Mouse (Mus musculus): ENCODE measurements at regions not wholly inside any gene's neighbourhood (a gene's known extent, or its start where the extent isn't known, plus 50 kb on each side); places are given as distances from the start of the nearest gene placed in this dataset.

- Histone ChIP-seq H3K9ac (no peak overlapping the region), H3K27ac (no peak overlapping the region), H3K9me3 (no peaks in the 10 kb centered on the region), H3K36me3 (no peaks in the 10 kb centered on the region), H3K4me1 (no peaks in the 10 kb centered on the region), H3K27me3 (no peaks in the 10 kb centered on the region), H3K4me2 (no peak overlapping the region), H3K4me3 (no peak overlapping the region)
- no peak for ATAC-seq (ENCODE audit: insufficient number of reproducible peaks, low FRiP score, low TSS enrichment, low read depth)
- WGBS = 75% methylated on average over 8 of the region's 8 CpGs
Observed at GRCm38 (mm10) chr6:16064691-16065090, 344.2 kb downstream of the Mdfic start.

GRCm38 (mm10) chr6:16065121-16065520 is 344.7 kb downstream of the Mdfic start:
- no peak overlapping the region for H3K9ac ChIP-seq
- no peaks in the 10 kb centered on the region for H3K27me3 ChIP-seq
- no peaks in the 10 kb centered on the region for H3K36me3 ChIP-seq
- no peaks in the 10 kb centered on the region for H3K4me1 ChIP-seq
- no peak overlapping the region for H3K4me3 ChIP-seq
- 73% methylated on average over 5 of the region's 5 CpGs for WGBS
- H3K4me2 ChIP-seq = no peak overlapping the region
- H3K9me3 ChIP-seq = no peaks in the 10 kb centered on the region
- ATAC-seq (ENCODE audit: insufficient number of reproducible peaks, low FRiP score, low TSS enrichment, low read depth) = no peak
- H3K27ac ChIP-seq = no peak overlapping the region

- ATAC-seq (ENCODE audit: insufficient number of reproducible peaks, low FRiP score, low TSS enrichment, low read depth) = no peak
- Histone ChIP-seq H3K4me1 (peaks cover 4% of the 10 kb centered on the region; the same call in 1 of the 2 replicates), H3K9ac (no peak overlapping the region), H3K36me3 (no peaks in the 10 kb centered on the region), H3K27me3 (no peaks in the 10 kb centered on the region), H3K27ac (no peak overlapping the region), H3K4me3 (no peak overlapping the region), H3K9me3 (no peaks in the 10 kb centered on the region), H3K4me2 (no peak overlapping the region)
- 88% methylated on average over 2 of the region's 2 CpGs for WGBS
Observed at GRCm38 (mm10) chr6:16076266-16076665, 355.8 kb downstream of the Mdfic start.

- no peak for ATAC-seq (ENCODE audit: insufficient number of reproducible peaks, low FRiP score, low TSS enrichment, low read depth)
- 33% methylated on average over 4 of the region's 4 CpGs for WGBS
- no peak overlapping the region for H3K27ac ChIP-seq
Observed at GRCm38 (mm10) chr6:16077195-16077810, 356.8 kb downstream of the Mdfic start.

GRCm38 (mm10) chr6:16077917-16078316 is 357.5 kb downstream of the Mdfic start:
- H3K4me2 ChIP-seq = no peak overlapping the region
- no peaks in the 10 kb centered on the region for H3K9me3 ChIP-seq
- no peaks in the 10 kb centered on the region for H3K27me3 ChIP-seq
- H3K4me1 ChIP-seq = peaks cover 4% of the 10 kb centered on the region; the same call in 1 of the 2 replicates
- H3K9ac ChIP-seq = no peak overlapping the region
- H3K36me3 ChIP-seq = no peaks in the 10 kb centered on the region
- H3K4me3 ChIP-seq = no peak overlapping the region
- no peak for ATAC-seq (ENCODE audit: insufficient number of reproducible peaks, low FRiP score, low TSS enrichment, low read depth)
- H3K27ac ChIP-seq = no peak overlapping the region

More at GRCm38 (mm10) chr6:16077195-16077810, 356.8 kb downstream of the Mdfic start:
- no peak overlapping the region for H3K4me3 ChIP-seq
- H3K9ac ChIP-seq = no peak overlapping the region
- no peaks in the 10 kb centered on the region for H3K9me3 ChIP-seq
- no peaks in the 10 kb centered on the region for H3K27me3 ChIP-seq
- no peaks in the 10 kb centered on the region for H3K36me3 ChIP-seq
- no peak overlapping the region for H3K4me2 ChIP-seq
- peaks cover 4% of the 10 kb centered on the region; the same call in 1 of the 2 replicates for H3K4me1 ChIP-seq

- no peak overlapping the region for H3K4me2 ChIP-seq
- no peaks in the 10 kb centered on the region for H3K27me3 ChIP-seq
- no peaks in the 10 kb centered on the region for H3K36me3 ChIP-seq
- 51% methylated on average over 7 of the region's 7 CpGs for WGBS
- ATAC-seq (ENCODE audit: insufficient number of reproducible peaks, low FRiP score, low TSS enrichment, low read depth) = peak; percentile 61; the same call in 1 of the 2 replicates
- no peak overlapping the region for H3K4me3 ChIP-seq
- no peaks in the 10 kb centered on the region for H3K9me3 ChIP-seq
- no peak overlapping the region for H3K9ac ChIP-seq
- peaks cover 5% of the 10 kb centered on the region for H3K4me1 ChIP-seq
- H3K27ac ChIP-seq = no peak overlapping the region
Observed at GRCm38 (mm10) chr6:16086952-16087537, 366.6 kb downstream of the Mdfic start.

- Histone ChIP-seq H3K4me1 (no peaks in the 10 kb centered on the region), H3K4me2 (no peak overlapping the region), H3K36me3 (no peaks in the 10 kb centered on the region), H3K4me3 (no peak overlapping the region), H3K27ac (no peak overlapping the region), H3K27me3 (no peaks in the 10 kb centered on the region), H3K9ac (no peak overlapping the region), H3K9me3 (no peaks in the 10 kb centered on the region)
- no peak for ATAC-seq (ENCODE audit: insufficient number of reproducible peaks, low FRiP score, low TSS enrichment, low read depth)
Observed at GRCm38 (mm10) chr6:16098761-16099160, 378.3 kb downstream of the Mdfic start.

- H3K9me3 ChIP-seq = no peaks in the 10 kb centered on the region
Observed at GRCm38 (mm10) chr6:16141009-16141408, 420.5 kb downstream of the Mdfic start.

GRCm38 (mm10) chr6:16144538-16144937 is 424.1 kb downstream of the Mdfic start:
- H3K9me3 ChIP-seq = no peaks in the 10 kb centered on the region
- no peak overlapping the region for H3K4me3 ChIP-seq
- no peak for ATAC-seq (ENCODE audit: insufficient number of reproducible peaks, low FRiP score, low TSS enrichment, low read depth)
- 14% methylated on average over 6 of the region's 6 CpGs for WGBS
- H3K27ac ChIP-seq = no peak overlapping the region
- no peaks in the 10 kb centered on the region for H3K27me3 ChIP-seq
- peaks cover 7% of the 10 kb centered on the region; the same call in 1 of the 2 replicates for H3K4me1 ChIP-seq
- no peak overlapping the region for H3K9ac ChIP-seq
- 0 out of 2 replicates have a peak overlapping the region, but pooled peaks have one; percentile 17 for H3K4me2 ChIP-seq
- H3K36me3 ChIP-seq = no peaks in the 10 kb centered on the region

More at GRCm38 (mm10) chr6:16141009-16141408, 420.5 kb downstream of the Mdfic start:
- Histone ChIP-seq H3K9ac (no peak overlapping the region), H3K27me3 (no peaks in the 10 kb centered on the region), H3K4me2 (no peak overlapping the region), H3K36me3 (no peaks in the 10 kb centered on the region), H3K4me1 (peaks cover 7% of the 10 kb centered on the region; the same call in 1 of the 2 replicates), H3K27ac (no peak overlapping the region), H3K4me3 (no peak overlapping the region)
- 11% methylated on average over 3 of the region's 3 CpGs for WGBS
- no peak for ATAC-seq (ENCODE audit: insufficient number of reproducible peaks, low FRiP score, low TSS enrichment, low read depth)

GRCm38 (mm10) chr6:16150535-16150934 is 430.1 kb downstream of the Mdfic start:
- no peaks in the 10 kb centered on the region for H3K9me3 ChIP-seq
- no peaks in the 10 kb centered on the region for H3K27me3 ChIP-seq
- WGBS = 77% methylated on average over 3 of the region's 3 CpGs
- no peaks in the 10 kb centered on the region for H3K4me1 ChIP-seq
- H3K4me2 ChIP-seq = no peak overlapping the region
- ATAC-seq (ENCODE audit: insufficient number of reproducible peaks, low FRiP score, low TSS enrichment, low read depth) = no peak
- H3K27ac ChIP-seq = no peak overlapping the region
- no peak overlapping the region for H3K4me3 ChIP-seq
- H3K9ac ChIP-seq = no peak overlapping the region
- H3K36me3 ChIP-seq = no peaks in the 10 kb centered on the region

- Histone ChIP-seq H3K27ac (no peak overlapping the region), H3K4me1 (no peaks in the 10 kb centered on the region), H3K4me2 (no peak overlapping the region), H3K36me3 (no peaks in the 10 kb centered on the region), H3K9ac (no peak overlapping the region), H3K4me3 (no peak overlapping the region), H3K9me3 (no peaks in the 10 kb centered on the region), H3K27me3 (no peaks in the 10 kb centered on the region)
- no peak for ATAC-seq (ENCODE audit: insufficient number of reproducible peaks, low FRiP score, low TSS enrichment, low read depth)
Observed at GRCm38 (mm10) chr6:16151478-16151877, 431.0 kb downstream of the Mdfic start.

- no peaks in the 10 kb centered on the region for H3K4me1 ChIP-seq
- H3K36me3 ChIP-seq = no peaks in the 10 kb centered on the region
- no peaks in the 10 kb centered on the region for H3K27me3 ChIP-seq
- ATAC-seq (ENCODE audit: insufficient number of reproducible peaks, low FRiP score, low TSS enrichment, low read depth) = no peak
- 26% methylated on average over 6 of the region's 6 CpGs for WGBS
- no peak overlapping the region for H3K4me2 ChIP-seq
- no peaks in the 10 kb centered on the region for H3K9me3 ChIP-seq
- no peak overlapping the region for H3K9ac ChIP-seq
- no peak overlapping the region for H3K27ac ChIP-seq
- H3K4me3 ChIP-seq = no peak overlapping the region
Observed at GRCm38 (mm10) chr6:16152691-16153090, 432.2 kb downstream of the Mdfic start.

Measured in limb, embryonic 15.5 days (tissue).